Mouse (Mus musculus) embryonic facial prominence, embryonic 13.5 days (tissue): ENCODE measurements around the gene Cela1. TPM values are rescaled to one million over a fixed set of nuclear protein-coding genes. Genes with fewer than 3 reads are reported as not detected.
A peak's percentile ranks its signal among the peaks of the same experiment; 100 is the strongest.

Experiments used
- ATAC-seq: fragments of 200-750 bp; cut with Nextera tagmentation; 2 replicates; pipeline ENCODE4 v1.8.0; 2017; ENCODE audit warnings: low read depth; ENCODE audit not compliant: insufficient number of reproducible peaks, insufficient read depth, low FRiP score, low TSS enrichment
- H3K27ac ChIP-seq: fragments of 300-500 bp; sonication (generic); 2 replicates; pipeline ENCODE4 v1.5.1; 2015; ENCODE audit warnings: moderate library complexity, mild to moderate bottlenecking, inconsistent platforms
- H3K27me3 ChIP-seq: fragments of 300-500 bp; sonication (generic); 2 replicates; pipeline ENCODE4 v1.6.1; 2015; ENCODE audit warnings: mild to moderate bottlenecking, inconsistent platforms
- H3K36me3 ChIP-seq: fragments of 300-500 bp; sonication (generic); 2 replicates; pipeline ENCODE4 v1.6.1; 2015; ENCODE audit warnings: mild to moderate bottlenecking, inconsistent platforms
- H3K4me1 ChIP-seq: fragments of 300-500 bp; sonication (generic); 2 replicates; pipeline ENCODE4 v1.6.1; 2015; ENCODE audit warnings: inconsistent platforms
- H3K4me2 ChIP-seq: fragments of 300-500 bp; sonication (generic); 2 replicates; pipeline ENCODE4 v1.6.1; 2015; ENCODE audit warnings: moderate library complexity, mild to moderate bottlenecking, inconsistent platforms
- H3K4me3 ChIP-seq: fragments of 300-500 bp; sonication (generic); 2 replicates; pipeline ENCODE4 v1.5.1; 2015; ENCODE audit warnings: mild to moderate bottlenecking, inconsistent platforms
- H3K9ac ChIP-seq: fragments of 300-500 bp; sonication (generic); 2 replicates; pipeline ENCODE4 v1.6.1; 2015; ENCODE audit warnings: mild to moderate bottlenecking, inconsistent platforms
- H3K9me3 ChIP-seq: fragments of 300-500 bp; sonication (generic); 2 replicates; pipeline ENCODE4 v1.6.1; 2016; ENCODE audit warnings: inconsistent platforms
- WGBS: fragments of 180-500 bp; shearing (Covaris S2); methylation state at CpG from one replicate; pipeline ENCODE4 v1.1.7; 2015; ENCODE audit warnings: mixed read lengths; 5-methylcytosine and 5-hydroxymethylcytosine counted together
- polyA plus RNA-seq: library from polyadenylated mRNA; unstranded; fragments of >200 nt; fragmentation: Nextera tagmentation; extraction: Ambion mirVana; gene quantifications from 2 replicates; pipeline ENCODE4 v1.2.1, GENCODE M21; 2015

Cela1 gene
- polyA plus RNA-seq, 1 experiment from 2014 or later, result 1.5 TPM

DNA sequence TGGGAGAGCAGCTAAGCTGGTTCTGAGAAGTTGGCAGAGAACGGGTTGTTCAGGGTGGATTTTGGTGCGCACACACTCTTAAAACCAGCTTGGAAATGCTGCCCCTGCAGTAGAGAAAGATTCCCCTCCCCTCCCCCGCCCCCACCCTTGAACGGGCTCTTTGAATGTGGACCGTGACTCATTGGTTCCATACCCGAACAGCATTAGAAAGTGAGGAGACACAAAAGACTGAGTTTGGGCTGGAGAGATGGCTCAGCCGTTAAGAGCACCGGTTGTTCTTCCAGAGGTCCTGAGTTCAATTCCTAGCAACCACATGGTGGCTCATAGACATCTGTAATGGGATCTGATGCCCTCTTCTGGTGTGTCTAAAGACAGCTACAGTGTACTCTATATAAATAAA, 17.7 kb downstream of the Cela1 start:
- Histone ChIP-seq H3K4me3 (no peak overlapping the region), H3K27ac (no peak overlapping the region), H3K4me1 (peaks cover 13% of the 10 kb centered on the region), H3K9me3 (no peaks in the 10 kb centered on the region), H3K36me3 (no peaks in the 10 kb centered on the region), H3K27me3 (no peaks in the 10 kb centered on the region), H3K9ac (no peak overlapping the region), H3K4me2 (no peak overlapping the region)
- ATAC-seq, result no peak
- WGBS, result 48% methylated on average over 8 of the region's 8 CpGs

DNA sequence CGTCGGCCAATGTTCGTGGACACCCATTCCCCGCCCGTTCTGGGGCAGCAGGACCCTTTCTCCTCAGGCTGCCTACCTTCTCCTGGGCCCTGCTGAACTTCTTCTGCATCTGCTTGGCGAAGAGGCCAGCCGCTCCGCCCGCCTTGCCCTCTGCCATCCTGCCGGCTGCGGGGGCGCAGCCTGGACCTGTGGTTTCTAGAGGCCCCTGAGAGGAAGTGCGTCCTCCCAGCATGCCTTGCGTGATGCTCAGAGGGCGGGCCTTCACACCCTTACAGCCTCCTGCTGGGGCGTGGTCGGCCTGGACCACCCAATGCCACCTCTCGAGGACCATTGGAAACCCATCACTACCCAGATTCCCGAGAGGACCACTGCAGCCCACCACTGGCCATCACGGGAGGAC, 18.4 kb downstream of the Cela1 start, which contains the start of gene Bin2:
Gene Bin2, minus strand, starts transcription at position 217 of the 400 bp plus-strand sequence.
- Histone ChIP-seq H3K9me3 (no peaks in the 10 kb centered on the region), H3K9ac (no peak within 1 kb of the TSS), H3K36me3 (no peaks in the 10 kb centered on the region), H3K27ac (no peak within 1 kb of the TSS), H3K27me3 (no peaks in the 10 kb centered on the region), H3K4me2 (no peak within 1 kb of the TSS), H3K4me1 (peaks cover 13% of the 10 kb centered on the region), H3K4me3 (no peak within 1 kb of the TSS)
- 94% methylated on average over 20 of the region's 20 CpGs for WGBS
- ATAC-seq, result no peak

DNA sequence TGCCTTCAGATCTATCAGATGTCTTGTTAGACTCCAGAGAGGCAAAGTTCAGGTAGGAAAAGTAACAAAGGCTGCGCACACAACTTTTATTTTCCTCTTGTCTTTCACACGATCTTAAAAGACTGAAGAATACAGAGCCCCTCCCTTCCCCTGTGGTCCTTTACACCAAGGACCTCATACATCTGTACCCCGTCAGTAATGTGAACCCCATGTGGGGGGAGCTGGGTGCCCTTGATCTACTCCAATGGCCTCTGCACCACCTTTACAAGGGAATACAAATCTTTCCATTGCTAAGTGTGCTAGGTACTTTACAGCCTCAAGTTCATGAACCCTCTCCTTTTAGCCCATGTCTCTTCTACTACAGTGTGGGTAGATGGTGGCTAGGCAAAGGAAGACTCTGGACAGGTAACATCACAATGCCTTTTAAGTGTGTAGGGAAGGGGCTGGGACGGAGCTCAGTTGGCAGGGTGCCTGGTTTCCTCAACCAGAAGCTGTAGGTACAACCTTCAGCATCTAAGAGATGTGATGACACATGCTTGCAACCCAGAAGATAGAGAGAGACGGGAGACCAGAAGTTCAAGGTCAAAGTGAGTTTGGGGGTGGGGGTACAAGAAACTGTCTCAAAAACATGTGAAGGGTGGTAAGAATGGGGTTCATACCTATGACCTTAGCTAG, 19.7 kb downstream of the Cela1 start:
- no peaks in the 10 kb centered on the region for H3K27me3 ChIP-seq
- H3K36me3 ChIP-seq, result no peaks in the 10 kb centered on the region
- H3K9ac ChIP-seq, result no peak overlapping the region
- H3K27ac ChIP-seq, result no peak overlapping the region
- no peaks in the 10 kb centered on the region for H3K9me3 ChIP-seq
- 78% methylated on average over 5 of the region's 5 CpGs for whole genome bisulfite sequencing
- H3K4me2 ChIP-seq, result no peak overlapping the region
- ATAC-seq, result no peak
- peaks cover 13% of the 10 kb centered on the region for H3K4me1 ChIP-seq
- H3K4me3 ChIP-seq, result no peak overlapping the region

DNA sequence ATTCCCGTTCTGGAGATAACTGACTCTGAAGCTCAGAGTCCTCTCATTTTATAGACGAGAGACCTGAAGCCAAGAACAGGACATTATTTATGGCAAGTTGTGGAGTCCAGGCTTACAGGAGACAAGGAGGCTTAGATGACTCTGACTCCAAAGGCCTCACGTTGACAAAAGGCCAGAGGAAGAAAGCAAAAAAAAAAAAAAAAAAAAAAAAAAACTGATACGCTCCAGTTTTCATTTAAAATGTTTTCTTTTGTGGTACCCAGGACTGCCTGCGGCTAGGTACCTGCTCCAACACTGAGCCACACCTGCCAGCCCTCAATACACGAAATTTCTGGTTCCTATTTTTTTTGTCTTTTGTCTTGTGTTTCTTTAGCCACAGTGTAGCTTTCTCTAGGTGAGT, 20.3 kb downstream of the Cela1 start:
- ATAC-seq, result no peak
- no peaks in the 10 kb centered on the region for H3K27me3 ChIP-seq
- H3K4me1 ChIP-seq, result peaks cover 13% of the 10 kb centered on the region
- no peaks in the 10 kb centered on the region for H3K36me3 ChIP-seq
- H3K27ac ChIP-seq, result no peak overlapping the region
- no peak overlapping the region for H3K9ac ChIP-seq
- no peak overlapping the region for H3K4me3 ChIP-seq
- no peak overlapping the region for H3K4me2 ChIP-seq
- 67% methylated on average over 6 of the region's 6 CpGs for WGBS
- H3K9me3 ChIP-seq, result no peaks in the 10 kb centered on the region

DNA sequence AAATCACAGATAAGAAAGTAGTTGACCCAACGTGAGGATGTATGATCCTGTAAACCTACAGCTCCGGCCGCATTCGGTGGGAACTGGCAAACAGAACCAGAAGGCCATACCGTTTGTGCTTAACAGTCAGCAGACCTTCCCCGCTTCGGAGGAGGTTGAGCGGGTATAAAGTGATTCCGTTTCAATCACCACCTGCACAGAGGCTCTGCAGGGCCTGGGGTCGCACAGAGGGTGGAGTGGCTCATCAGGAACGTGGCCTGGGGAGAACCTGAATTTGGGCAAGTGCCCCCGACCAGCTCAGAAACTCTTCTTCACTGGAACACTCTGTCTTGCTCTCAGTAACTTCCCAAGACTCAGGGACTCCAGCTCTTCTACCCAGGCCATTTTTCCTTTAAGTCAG, 20.9 kb downstream of the Cela1 start:
- WGBS, result 29% methylated on average over 12 of the region's 12 CpGs
- H3K4me1 ChIP-seq, result peaks cover 13% of the 10 kb centered on the region
- no peaks in the 10 kb centered on the region for H3K27me3 ChIP-seq
- no peaks in the 10 kb centered on the region for H3K9me3 ChIP-seq
- ATAC-seq, result no peak
- no peak overlapping the region for H3K4me2 ChIP-seq
- H3K9ac ChIP-seq, result no peak overlapping the region
- H3K4me3 ChIP-seq, result no peak overlapping the region
- no peak overlapping the region for H3K27ac ChIP-seq
- H3K36me3 ChIP-seq, result no peaks in the 10 kb centered on the region

DNA sequence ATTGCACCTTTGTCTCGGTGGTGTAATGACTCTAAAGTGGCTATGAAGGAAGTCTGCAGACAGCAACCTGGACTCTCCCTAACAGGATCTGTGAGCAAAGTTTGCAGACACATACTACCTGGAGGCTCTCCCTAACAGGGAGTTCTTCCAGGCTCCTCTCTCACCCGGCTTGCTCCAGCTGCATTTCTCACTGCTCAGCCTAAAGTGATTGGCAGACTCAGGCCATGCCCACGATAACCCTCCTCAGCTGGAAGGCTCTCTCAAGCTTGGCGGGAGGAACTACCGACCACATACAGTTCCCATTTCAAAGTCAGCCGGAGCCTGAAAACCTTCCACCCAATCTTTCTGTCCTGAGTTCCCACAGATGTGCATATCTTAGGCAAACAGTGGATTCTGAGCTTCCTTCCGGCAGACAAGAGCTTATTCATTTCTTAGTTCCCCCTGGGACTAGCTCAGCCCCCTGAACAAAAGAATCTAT, 21.5 kb downstream of the Cela1 start:
- Histone ChIP-seq H3K9me3 (no peaks in the 10 kb centered on the region), H3K4me1 (peaks cover 13% of the 10 kb centered on the region), H3K9ac (peak overlapping the region; percentile 64), H3K27me3 (no peaks in the 10 kb centered on the region), H3K27ac (peak overlapping the region; percentile 28; the same call in 1 of the 2 replicates), H3K4me3 (no peak overlapping the region), H3K36me3 (no peaks in the 10 kb centered on the region), H3K4me2 (no peak overlapping the region; the same call in 1 of the 2 replicates)
- no peak for ATAC-seq
- WGBS, result 9% methylated on average over 7 of the region's 7 CpGs

DNA sequence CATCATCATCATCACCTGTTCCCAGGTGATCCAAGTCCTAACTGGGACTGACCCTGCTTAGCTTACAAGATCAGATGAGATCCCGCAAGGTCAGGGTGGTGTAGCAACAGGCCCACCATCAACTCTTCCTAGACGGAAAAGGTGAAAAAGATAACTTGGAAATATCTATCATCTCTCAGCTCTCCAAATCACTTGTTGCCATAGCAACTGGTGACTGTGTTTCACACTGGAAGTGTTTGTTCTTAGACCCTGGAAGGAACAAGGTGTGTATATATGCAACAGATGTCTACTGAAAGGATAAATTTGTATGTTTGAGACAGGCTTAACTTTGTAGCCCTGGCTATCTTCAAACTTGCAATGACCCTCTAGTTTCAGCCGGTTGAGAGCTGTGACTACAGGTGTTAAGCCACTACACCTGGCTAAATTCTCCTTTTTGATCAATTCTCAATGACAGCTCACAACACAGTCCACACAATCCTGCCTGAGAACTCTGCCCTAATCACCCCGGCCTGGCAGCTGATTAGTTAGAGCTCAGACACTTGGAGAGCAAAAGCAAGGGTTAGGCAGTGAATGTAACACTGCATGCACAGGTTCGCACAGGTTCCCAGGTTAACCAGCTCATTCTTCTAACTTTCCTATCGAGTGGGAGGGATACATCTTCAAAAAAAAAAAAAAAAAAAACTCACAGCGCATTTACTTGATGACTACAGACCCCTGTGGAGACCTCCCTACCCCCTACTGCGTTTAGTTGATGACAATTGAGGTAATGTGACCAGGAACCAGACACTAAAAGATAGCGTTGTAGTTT, 22.1 kb downstream of the Cela1 start:
- no peaks in the 10 kb centered on the region for H3K36me3 ChIP-seq
- no peak overlapping the region for H3K4me3 ChIP-seq
- no peaks in the 10 kb centered on the region for H3K27me3 ChIP-seq
- no peak for ATAC-seq
- H3K9me3 ChIP-seq, result no peaks in the 10 kb centered on the region
- no peak overlapping the region; the same call in 1 of the 2 replicates for H3K27ac ChIP-seq
- 40% methylated on average over 9 of the region's 9 CpGs for WGBS
- H3K4me2 ChIP-seq, result no peak overlapping the region
- H3K4me1 ChIP-seq, result peaks cover 13% of the 10 kb centered on the region
- H3K9ac ChIP-seq, result no peak overlapping the region

DNA sequence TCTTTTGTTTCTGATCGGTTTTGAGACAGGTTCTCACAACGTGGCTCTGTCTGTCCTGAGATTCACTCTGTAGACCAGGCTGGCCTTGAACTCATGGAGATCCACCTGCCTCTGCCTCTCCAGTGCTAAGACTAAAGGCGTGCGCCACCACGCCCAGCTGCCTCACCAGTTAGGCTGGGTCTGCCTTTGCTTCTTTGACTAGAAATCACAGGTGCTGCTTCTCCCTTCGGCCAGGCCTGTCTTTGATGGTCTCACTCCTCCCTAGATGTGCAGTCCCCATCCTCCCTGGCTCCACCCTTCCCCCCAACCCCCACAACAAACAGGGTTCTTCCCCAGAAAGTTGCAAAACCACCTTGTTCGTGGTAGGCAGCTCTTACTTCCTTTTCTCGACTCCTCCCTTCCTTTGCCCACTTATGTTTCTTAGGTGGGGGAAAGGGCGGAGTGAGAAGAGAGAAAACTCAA, 22.9 kb downstream of the Cela1 start:
- Histone ChIP-seq H3K27ac (no peak overlapping the region), H3K9me3 (no peaks in the 10 kb centered on the region), H3K4me3 (no peak overlapping the region), H3K4me2 (no peak overlapping the region), H3K27me3 (no peaks in the 10 kb centered on the region), H3K36me3 (no peaks in the 10 kb centered on the region), H3K9ac (no peak overlapping the region), H3K4me1 (peaks cover 13% of the 10 kb centered on the region)
- no peak for ATAC-seq
- 79% methylated on average over 9 of the region's 9 CpGs for WGBS

DNA sequence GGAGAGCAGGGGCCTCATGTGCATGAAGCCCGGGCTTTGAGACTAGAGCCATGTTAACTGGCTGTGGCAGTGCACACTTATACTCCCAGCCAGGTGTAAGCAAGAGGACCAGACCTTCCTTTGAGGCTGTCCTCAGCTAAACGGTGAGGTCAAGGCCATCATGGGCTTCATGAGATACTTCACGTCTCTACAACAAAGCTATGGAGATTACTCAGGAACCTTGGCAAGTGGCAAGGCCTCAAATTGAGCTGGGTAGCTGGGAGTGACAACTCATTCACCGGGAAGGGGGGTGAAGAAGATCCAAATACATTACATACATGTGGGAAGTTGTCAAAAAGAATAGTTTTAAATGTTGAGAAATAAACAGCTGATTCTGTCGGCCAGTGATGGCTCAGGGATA, 26.9 kb downstream of the Cela1 start:
- ATAC-seq, result no peak
- Histone ChIP-seq H3K27ac (no peak overlapping the region), H3K4me2 (no peak overlapping the region), H3K9ac (no peak overlapping the region), H3K27me3 (no peaks in the 10 kb centered on the region), H3K9me3 (no peaks in the 10 kb centered on the region), H3K36me3 (no peaks in the 10 kb centered on the region), H3K4me1 (peaks cover 1% of the 10 kb centered on the region; the same call in 1 of the 2 replicates), H3K4me3 (no peak overlapping the region)
- 87% methylated on average over 5 of the region's 5 CpGs for WGBS

DNA sequence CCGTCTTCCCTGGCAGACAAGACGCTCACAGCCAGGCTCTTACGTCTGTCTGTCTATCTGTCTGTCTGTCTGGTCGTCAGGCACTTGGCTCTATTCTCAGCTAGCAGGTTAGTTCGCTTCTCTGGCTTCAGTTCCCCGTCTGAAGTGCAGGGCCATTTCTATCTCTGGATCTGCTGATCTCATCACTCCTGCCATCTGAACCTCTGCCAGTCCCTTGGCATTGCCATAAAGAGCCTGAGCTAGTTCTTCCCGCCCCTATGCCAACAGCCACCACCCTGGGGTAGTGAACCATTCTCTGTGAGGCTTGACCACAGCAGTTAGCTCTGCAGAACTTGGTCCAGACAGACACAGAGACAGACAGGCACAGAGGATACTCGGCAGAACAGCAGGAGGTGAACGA, 27.4 kb downstream of the Cela1 start:
- H3K4me1 ChIP-seq, result no peaks in the 10 kb centered on the region
- H3K9me3 ChIP-seq, result no peaks in the 10 kb centered on the region
- WGBS, result 86% methylated on average over 9 of the region's 9 CpGs
- ATAC-seq, result no peak
- no peaks in the 10 kb centered on the region for H3K27me3 ChIP-seq
- H3K4me3 ChIP-seq, result no peak overlapping the region
- no peak overlapping the region for H3K9ac ChIP-seq
- H3K4me2 ChIP-seq, result no peak overlapping the region
- H3K36me3 ChIP-seq, result no peaks in the 10 kb centered on the region
- no peak overlapping the region for H3K27ac ChIP-seq

DNA sequence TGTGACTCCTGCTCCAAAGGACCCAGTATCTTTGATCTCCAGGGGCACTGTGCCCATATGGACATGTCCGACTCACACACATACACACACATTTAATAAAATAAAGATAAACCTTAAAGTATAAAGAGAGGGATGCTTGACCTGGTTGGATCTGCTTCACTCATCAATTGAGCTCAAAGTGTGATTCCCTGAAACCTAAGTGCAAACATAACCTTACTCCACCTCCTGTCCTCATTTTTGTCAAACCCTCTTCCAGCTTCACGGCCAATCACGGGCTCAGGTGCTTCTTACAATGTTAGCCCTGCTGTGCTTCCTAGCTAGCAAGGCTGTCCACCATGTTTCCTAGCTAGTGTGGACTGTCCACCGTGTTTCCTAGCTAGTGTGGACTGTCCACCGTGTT, 32.5 kb downstream of the Cela1 start:
- ATAC-seq, result no peak
- Histone ChIP-seq H3K36me3 (no peaks in the 10 kb centered on the region), H3K4me2 (no peak overlapping the region), H3K9ac (no peak overlapping the region), H3K27me3 (no peaks in the 10 kb centered on the region), H3K4me1 (no peaks in the 10 kb centered on the region), H3K4me3 (no peak overlapping the region), H3K27ac (no peak overlapping the region), H3K9me3 (no peaks in the 10 kb centered on the region)
- WGBS, result 89% methylated on average over 5 of the region's 5 CpGs

DNA sequence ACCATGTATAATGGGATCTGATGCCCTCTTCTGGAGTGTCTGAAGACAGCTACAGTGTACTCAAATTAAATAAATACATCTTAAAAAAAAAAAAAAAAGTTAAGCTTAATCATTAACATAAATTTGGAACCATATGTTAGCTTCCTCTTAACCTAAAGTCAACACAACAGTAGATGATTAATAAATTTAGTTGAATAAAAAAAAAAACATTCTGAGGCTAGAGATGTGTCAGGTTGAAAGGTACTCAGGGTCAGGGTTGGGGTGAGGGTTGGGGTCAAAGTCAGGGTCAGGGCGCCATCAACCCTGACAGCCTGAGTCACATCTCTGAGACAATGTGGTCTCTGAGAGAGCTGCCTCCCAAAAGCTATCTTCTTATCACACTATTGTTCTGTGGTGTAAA, 33.5 kb downstream of the Cela1 start:
- WGBS, result 88% methylated on average over 1 of the region's 1 CpGs
- H3K4me2 ChIP-seq, result no peak overlapping the region
- no peak for ATAC-seq
- no peak overlapping the region for H3K27ac ChIP-seq
- no peaks in the 10 kb centered on the region for H3K9me3 ChIP-seq
- H3K36me3 ChIP-seq, result no peaks in the 10 kb centered on the region
- no peaks in the 10 kb centered on the region for H3K4me1 ChIP-seq
- H3K4me3 ChIP-seq, result no peak overlapping the region
- no peak overlapping the region for H3K9ac ChIP-seq
- no peaks in the 10 kb centered on the region for H3K27me3 ChIP-seq
